Mouse (Mus musculus) embryonic facial prominence, embryonic 13.5 days (tissue): ENCODE data around the gene Ago4. TPM values are rescaled to one million over a fixed set of nuclear protein-coding genes. Genes with fewer than 3 reads are reported as not detected.

Experiments
- ATAC-seq: fragments of 200-750 bp; cut with Nextera tagmentation; 2 replicates; pipeline ENCODE4 v1.8.0; 2017; ENCODE audit warnings: low read depth; ENCODE audit not compliant: insufficient number of reproducible peaks, insufficient read depth, low FRiP score, low TSS enrichment
- H3K27ac ChIP-seq: fragments of 300-500 bp; sonication (generic); 2 replicates; pipeline ENCODE4 v1.5.1; 2015; ENCODE audit warnings: moderate library complexity, mild to moderate bottlenecking, inconsistent platforms
- H3K27me3 ChIP-seq: fragments of 300-500 bp; sonication (generic); 2 replicates; pipeline ENCODE4 v1.6.1; 2015; ENCODE audit warnings: mild to moderate bottlenecking, inconsistent platforms
- H3K36me3 ChIP-seq: fragments of 300-500 bp; sonication (generic); 2 replicates; pipeline ENCODE4 v1.6.1; 2015; ENCODE audit warnings: mild to moderate bottlenecking, inconsistent platforms
- H3K4me1 ChIP-seq: fragments of 300-500 bp; sonication (generic); 2 replicates; pipeline ENCODE4 v1.6.1; 2015; ENCODE audit warnings: inconsistent platforms
- H3K4me2 ChIP-seq: fragments of 300-500 bp; sonication (generic); 2 replicates; pipeline ENCODE4 v1.6.1; 2015; ENCODE audit warnings: moderate library complexity, mild to moderate bottlenecking, inconsistent platforms
- H3K4me3 ChIP-seq: fragments of 300-500 bp; sonication (generic); 2 replicates; pipeline ENCODE4 v1.5.1; 2015; ENCODE audit warnings: mild to moderate bottlenecking, inconsistent platforms
- H3K9ac ChIP-seq: fragments of 300-500 bp; sonication (generic); 2 replicates; pipeline ENCODE4 v1.6.1; 2015; ENCODE audit warnings: mild to moderate bottlenecking, inconsistent platforms
- H3K9me3 ChIP-seq: fragments of 300-500 bp; sonication (generic); 2 replicates; pipeline ENCODE4 v1.6.1; 2016; ENCODE audit warnings: inconsistent platforms
- WGBS: fragments of 180-500 bp; shearing (Covaris S2); methylation state at CpG from one replicate; pipeline ENCODE4 v1.1.7; 2015; ENCODE audit warnings: mixed read lengths; 5-methylcytosine and 5-hydroxymethylcytosine counted together
- polyA plus RNA-seq: library from polyadenylated mRNA; unstranded; fragments of >200 nt; fragmentation: Nextera tagmentation; extraction: Ambion mirVana; gene quantifications from 2 replicates; pipeline ENCODE4 v1.2.1, GENCODE M21; 2015

Gene Ago4
- 3.9 and 4.0 TPM in 2 replicates for polyA plus RNA-seq

DNA sequence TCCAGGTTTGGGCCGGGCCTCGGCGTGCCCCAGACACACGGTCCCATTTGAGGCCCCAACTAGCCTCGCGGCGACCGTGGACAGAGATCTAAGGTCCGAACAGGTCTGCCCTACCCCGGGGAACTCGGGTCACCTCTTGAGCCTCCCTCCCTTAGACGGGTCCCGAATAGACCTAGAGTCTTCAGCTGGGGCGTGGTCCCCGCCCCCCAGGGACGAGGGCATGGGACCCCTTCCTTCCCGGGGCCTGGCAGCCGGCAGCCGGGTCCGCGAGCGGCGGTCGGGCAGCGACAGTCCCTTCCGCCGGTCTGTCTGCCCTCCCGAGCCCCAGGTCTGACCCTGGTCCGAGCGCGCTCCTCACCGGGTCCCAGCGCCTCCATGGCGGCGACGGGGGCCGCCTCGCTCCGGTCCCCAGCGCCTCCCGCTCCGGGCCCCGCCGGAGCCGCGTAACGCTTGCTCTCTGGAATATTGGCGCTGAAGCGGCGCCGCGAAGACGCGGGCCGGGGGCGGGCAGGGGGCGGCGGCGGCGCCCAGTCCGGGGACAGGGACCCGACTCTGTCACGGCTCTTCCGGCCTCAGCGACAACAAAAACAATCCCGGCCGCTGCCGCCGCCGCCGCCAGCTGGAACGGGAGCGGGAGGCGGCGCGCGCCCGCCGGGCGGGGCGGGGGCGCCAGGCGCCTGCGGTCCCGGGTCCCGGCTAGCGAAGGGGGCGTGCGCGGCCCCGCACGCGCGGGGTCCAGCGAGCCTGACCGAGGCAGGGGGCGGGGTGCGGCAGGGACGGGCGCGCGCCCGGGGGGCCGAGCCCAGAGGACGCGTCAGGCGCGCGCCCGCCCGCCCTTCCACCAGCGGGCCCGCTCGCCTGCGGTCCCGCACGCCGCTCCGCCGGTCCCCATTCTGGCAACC lies at the start of gene Ago4:
Gene Ago4 (minus strand): TSS at position 646 of the 902 bp plus-strand sequence.
- Histone ChIP-seq H3K36me3 (no peaks in the 10 kb centered on the region), H3K27ac (no peak within 1 kb of the TSS; the same call in 1 of the 2 replicates), H3K9me3 (no peaks in the 10 kb centered on the region), H3K27me3 (peaks cover 6% of the 10 kb centered on the region), H3K9ac (peak within 1 kb of the TSS; percentile 88), H3K4me1 (peaks cover 10% of the 10 kb centered on the region), H3K4me3 (peak within 1 kb of the TSS; percentile 91), H3K4me2 (peak within 1 kb of the TSS; percentile 92)
- ATAC-seq, result peak; percentile 67; the same call in 1 of the 2 replicates
- under 1% methylated on average over 92 of the region's 120 CpGs for WGBS

GRCm38 (mm10) chr4:126579077-126579476 lies 45.8 kb upstream of the Ago4 start:
- H3K4me1 ChIP-seq, result no peaks in the 10 kb centered on the region
- ATAC-seq, result no peak
- H3K9ac ChIP-seq, result no peak overlapping the region
- no peak overlapping the region for H3K4me2 ChIP-seq
- WGBS, result 71% methylated on average over 2 of the region's 2 CpGs
- no peak overlapping the region for H3K27ac ChIP-seq
- no peaks in the 10 kb centered on the region for H3K9me3 ChIP-seq
- H3K4me3 ChIP-seq, result no peak overlapping the region
- peaks cover 85% of the 10 kb centered on the region for H3K36me3 ChIP-seq
- no peaks in the 10 kb centered on the region for H3K27me3 ChIP-seq

- H3K9ac ChIP-seq, result no peak overlapping the region
- H3K27me3 ChIP-seq, result no peaks in the 10 kb centered on the region
- WGBS, result 84% methylated on average over 3 of the region's 3 CpGs
- no peak overlapping the region for H3K4me3 ChIP-seq
- no peaks in the 10 kb centered on the region for H3K4me1 ChIP-seq
- H3K36me3 ChIP-seq, result peaks cover 90% of the 10 kb centered on the region
- ATAC-seq, result no peak
- H3K9me3 ChIP-seq, result no peaks in the 10 kb centered on the region
- H3K27ac ChIP-seq, result no peak overlapping the region
- H3K4me2 ChIP-seq, result no peak overlapping the region
These were observed 44.6 kb upstream of the Ago4 start for GRCm38 (mm10) chr4:126577920-126578319.

DNA sequence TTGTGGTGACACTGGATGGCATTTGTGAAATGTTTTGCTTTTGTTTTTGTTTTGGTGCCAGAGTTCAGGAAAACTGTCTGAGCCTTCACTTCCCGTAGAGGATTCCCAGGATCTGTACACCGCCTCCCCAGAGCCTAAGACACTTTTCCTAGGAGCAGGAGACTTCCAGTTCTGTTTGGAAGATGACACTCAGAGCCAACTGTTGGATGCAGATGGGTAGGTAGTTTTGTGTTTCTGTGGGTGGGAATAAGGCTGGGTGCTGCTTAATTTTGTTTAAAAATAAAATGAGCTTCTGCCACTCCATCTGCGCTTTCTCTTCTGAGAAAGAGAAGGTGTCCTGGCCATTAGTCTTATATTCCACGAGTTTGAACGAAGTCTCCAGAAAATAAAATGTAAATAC lies 43.0 kb upstream of the Ago4 start:
- H3K4me2 ChIP-seq, result no peak overlapping the region
- 96% methylated on average over 5 of the region's 5 CpGs for WGBS
- H3K9me3 ChIP-seq, result no peaks in the 10 kb centered on the region
- H3K27me3 ChIP-seq, result no peaks in the 10 kb centered on the region
- H3K9ac ChIP-seq, result no peak overlapping the region
- H3K4me3 ChIP-seq, result no peak overlapping the region
- no peak overlapping the region for H3K27ac ChIP-seq
- ATAC-seq, result no peak
- no peaks in the 10 kb centered on the region for H3K4me1 ChIP-seq
- H3K36me3 ChIP-seq, result peaks cover 99% of the 10 kb centered on the region

DNA sequence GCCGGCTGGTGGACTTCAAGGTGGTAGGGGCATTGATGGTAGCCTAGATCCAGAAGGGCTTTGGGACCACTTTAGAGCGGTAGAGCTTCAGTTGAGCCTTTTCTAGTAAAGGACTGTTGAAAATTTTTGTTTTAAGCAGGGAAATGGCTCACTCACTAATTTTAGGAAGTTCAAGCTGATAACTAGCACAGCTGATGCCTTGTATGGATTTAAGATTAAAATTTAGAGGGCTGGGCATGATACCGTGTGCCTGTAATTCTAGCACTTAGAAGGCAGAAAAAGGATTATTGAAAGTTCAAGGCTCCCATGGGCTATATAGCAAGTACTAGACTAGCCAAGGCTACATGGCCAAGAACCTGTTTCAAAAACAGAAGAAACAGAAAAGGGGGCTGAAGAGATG lies 36.5 kb upstream of the Ago4 start:
- no peak for ATAC-seq
- no peak overlapping the region for H3K4me3 ChIP-seq
- no peak overlapping the region for H3K27ac ChIP-seq
- no peaks in the 10 kb centered on the region for H3K9me3 ChIP-seq
- WGBS, result 87% methylated on average over 3 of the region's 3 CpGs
- peaks cover 88% of the 10 kb centered on the region for H3K36me3 ChIP-seq
- H3K4me1 ChIP-seq, result no peaks in the 10 kb centered on the region
- no peaks in the 10 kb centered on the region for H3K27me3 ChIP-seq
- H3K4me2 ChIP-seq, result no peak overlapping the region
- no peak overlapping the region for H3K9ac ChIP-seq

GRCm38 (mm10) chr4:126567243-126567642 lies 34.0 kb upstream of the Ago4 start:
- ATAC-seq, result no peak
- Histone ChIP-seq H3K9me3 (no peaks in the 10 kb centered on the region), H3K27ac (no peak overlapping the region), H3K4me1 (no peaks in the 10 kb centered on the region), H3K4me3 (no peak overlapping the region), H3K4me2 (no peak overlapping the region), H3K36me3 (peaks cover 78% of the 10 kb centered on the region), H3K27me3 (no peaks in the 10 kb centered on the region), H3K9ac (no peak overlapping the region)
- 95% methylated on average over 4 of the region's 4 CpGs for WGBS

- Histone ChIP-seq H3K4me2 (no peak overlapping the region), H3K4me1 (no peaks in the 10 kb centered on the region), H3K27me3 (no peaks in the 10 kb centered on the region), H3K9ac (no peak overlapping the region), H3K9me3 (no peaks in the 10 kb centered on the region), H3K27ac (no peak overlapping the region), H3K36me3 (peaks cover 66% of the 10 kb centered on the region), H3K4me3 (no peak overlapping the region)
- 88% methylated on average over 6 of the region's 6 CpGs for WGBS
- ATAC-seq, result no peak
These were observed 30.5 kb upstream of the Ago4 start for GRCm38 (mm10) chr4:126563798-126564197.

- peak within 1 kb of the TSS; percentile 77 for H3K4me3 ChIP-seq
- peaks cover 8% of the 10 kb centered on the region for H3K4me1 ChIP-seq
- WGBS, result under 1% methylated on average over 54 of the region's 54 CpGs
- peak within 1 kb of the TSS; percentile 76 for H3K27ac ChIP-seq
- peaks cover 17% of the 10 kb centered on the region for H3K36me3 ChIP-seq
- peak; percentile 95 for ATAC-seq
- no peaks in the 10 kb centered on the region for H3K9me3 ChIP-seq
- no peaks in the 10 kb centered on the region for H3K27me3 ChIP-seq
- peak within 1 kb of the TSS; percentile 69 for H3K4me2 ChIP-seq
- peak within 1 kb of the TSS; percentile 77 for H3K9ac ChIP-seq
These were observed 23.8 kb upstream of the Ago4 start, which contains the start of gene Clspn for GRCm38 (mm10) chr4:126556809-126557711. Gene Clspn (plus strand): TSS chr4:126556935.

DNA sequence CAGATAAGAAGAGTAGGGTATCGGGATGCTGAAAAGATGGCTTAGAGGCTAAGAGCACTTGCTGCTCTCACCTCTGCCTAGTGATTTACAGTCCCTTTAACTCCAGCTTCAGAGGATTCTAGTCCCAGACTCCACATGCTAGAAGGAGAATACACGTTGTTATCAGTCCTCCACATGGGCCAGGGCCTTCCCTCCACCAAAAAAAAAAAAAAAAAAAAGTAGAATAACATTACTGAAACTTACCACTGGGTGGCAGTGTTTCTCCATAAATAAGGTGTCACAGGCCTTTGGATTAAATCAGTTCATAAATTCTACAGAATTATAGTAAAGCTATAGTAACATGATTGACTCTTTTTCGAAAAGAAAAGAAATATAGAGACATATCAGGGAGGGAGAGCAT lies 21.2 kb upstream of the Ago4 start:
- peaks cover 8% of the 10 kb centered on the region for H3K4me1 ChIP-seq
- WGBS, result 31% methylated on average over 3 of the region's 3 CpGs

DNA sequence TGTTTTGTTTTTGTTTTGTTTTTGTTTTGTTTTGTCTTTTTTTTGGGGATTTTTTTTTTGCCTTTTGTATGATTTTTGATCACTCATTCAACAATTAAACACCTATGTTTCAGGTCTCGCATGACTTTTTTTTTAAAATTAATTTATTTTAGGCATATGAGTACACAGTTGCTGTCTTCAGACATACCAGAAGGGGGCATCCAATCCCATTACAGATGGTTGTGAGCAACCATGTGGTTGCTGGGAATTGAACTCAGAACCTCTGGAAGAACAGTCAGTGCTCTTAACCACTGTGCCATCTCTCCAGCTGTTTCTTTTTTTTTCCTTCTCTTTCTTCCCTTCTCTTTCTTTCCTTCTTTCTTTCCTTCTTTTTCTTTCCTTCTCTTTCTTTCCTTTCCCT lies 20.4 kb upstream of the Ago4 start:
- Histone ChIP-seq H3K9me3 (no peaks in the 10 kb centered on the region), H3K9ac (no peak overlapping the region), H3K4me1 (peaks cover 8% of the 10 kb centered on the region), H3K4me3 (no peak overlapping the region), H3K36me3 (no peaks in the 10 kb centered on the region), H3K27ac (no peak overlapping the region), H3K4me2 (no peak overlapping the region), H3K27me3 (no peaks in the 10 kb centered on the region)
- no peak for ATAC-seq
- WGBS, result 87% methylated on average over 1 of the region's 1 CpGs

More for the DNA sequence above, 21.2 kb upstream of the Ago4 start:
- peaks cover 3% of the 10 kb centered on the region; the same call in 1 of the 2 replicates for H3K36me3 ChIP-seq
- no peak for ATAC-seq
- no peak overlapping the region for H3K27ac ChIP-seq
- no peak overlapping the region for H3K9ac ChIP-seq
- H3K4me2 ChIP-seq, result no peak overlapping the region
- H3K4me3 ChIP-seq, result no peak overlapping the region
- no peaks in the 10 kb centered on the region for H3K27me3 ChIP-seq
- no peaks in the 10 kb centered on the region for H3K9me3 ChIP-seq

DNA sequence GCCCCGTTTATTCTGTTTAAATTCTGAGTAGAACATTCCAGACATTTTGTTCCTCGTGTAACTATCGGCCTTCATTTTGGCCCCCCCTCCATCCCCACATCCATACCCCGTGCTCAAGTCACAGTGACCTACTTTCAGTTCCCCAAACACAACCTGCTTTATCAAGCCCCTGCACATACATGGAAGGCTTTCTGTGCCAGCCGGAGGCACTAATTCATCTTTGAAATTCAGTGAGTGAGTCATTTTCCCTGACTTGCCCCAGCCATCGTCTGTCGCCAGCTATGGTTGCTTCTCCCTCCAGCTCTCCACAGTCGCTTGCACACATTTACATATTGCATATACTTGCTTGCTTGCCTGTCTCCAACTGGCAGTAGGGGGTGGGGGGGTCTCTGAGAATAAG lies 19.8 kb upstream of the Ago4 start:
- no peak for ATAC-seq

More for the DNA sequence above, 19.8 kb upstream of the Ago4 start:
- Histone ChIP-seq H3K4me3 (no peak overlapping the region), H3K36me3 (no peaks in the 10 kb centered on the region), H3K9me3 (no peaks in the 10 kb centered on the region), H3K4me2 (no peak overlapping the region), H3K9ac (no peak overlapping the region), H3K27me3 (no peaks in the 10 kb centered on the region), H3K27ac (no peak overlapping the region), H3K4me1 (peaks cover 6% of the 10 kb centered on the region)
- WGBS, result 69% methylated on average over 8 of the region's 8 CpGs
